Mouse (Mus musculus): ENCODE measurements around the gene Pold2.

GRCm38 (mm10) chr11:5851021-5851736 is 26.9 kb downstream of the Pold2 start:
- TF ChIP-seq MAX (IDR thresholded peaks at IDR 0.05; ENCODE audit: low read length) = no peak
- TF ChIP-seq JUND (conservative IDR thresholded peaks at IDR 0.05; ENCODE audit: low read depth, low read length) = no peak
- no peak for TF ChIP-seq POLR2A (IDR thresholded peaks at IDR 0.05; ENCODE audit: low read depth, low read length)
- TF ChIP-seq MEF2A (IDR thresholded peaks at IDR 0.05; ENCODE audit: borderline replicate concordance, low read depth, low read length) = no peak
- no peak for TF ChIP-seq CTCF (conservative IDR thresholded peaks at IDR 0.05 in 1 of 2, IDR thresholded peaks at IDR 0.05 in 1 of 2; ENCODE audit: low read depth in 2 of 2, low read length in 2 of 2)
- TF ChIP-seq MAFK (IDR thresholded peaks at IDR 0.05; ENCODE audit: insufficient replicate concordance, low read length) = no peak
- no peak for TF ChIP-seq RAD21 (IDR thresholded peaks at IDR 0.05; ENCODE audit: low read depth, low read length)
- no peak for TF ChIP-seq BHLHE40 (IDR thresholded peaks at IDR 0.05; ENCODE audit: low read depth, low read length)
- no peak for TF ChIP-seq EP300 (IDR thresholded peaks at IDR 0.05; ENCODE audit: low read length)
- TF ChIP-seq HCFC1 (IDR thresholded peaks at IDR 0.05; ENCODE audit: low read depth, low read length) = no peak
- no peak for TF ChIP-seq KAT2A (IDR thresholded peaks at IDR 0.05; ENCODE audit: insufficient replicate concordance, low read length)
- no peak for TF ChIP-seq NRF1 (IDR thresholded peaks at IDR 0.05; ENCODE audit: low read depth, low read length)
- TF ChIP-seq USF1 (IDR thresholded peaks at IDR 0.05; ENCODE audit: low read depth, low read length) = no peak
